Mouse (Mus musculus): ENCODE results near the gene Nedd9. TPM values are rescaled to one million over a fixed set of nuclear protein-coding genes. Genes with fewer than 3 reads are reported as not detected.

Nedd9 gene
- total and polyA plus RNA-seq, 3 experiments = 0.49 to 1.4 TPM; not detected in 1

DNA sequence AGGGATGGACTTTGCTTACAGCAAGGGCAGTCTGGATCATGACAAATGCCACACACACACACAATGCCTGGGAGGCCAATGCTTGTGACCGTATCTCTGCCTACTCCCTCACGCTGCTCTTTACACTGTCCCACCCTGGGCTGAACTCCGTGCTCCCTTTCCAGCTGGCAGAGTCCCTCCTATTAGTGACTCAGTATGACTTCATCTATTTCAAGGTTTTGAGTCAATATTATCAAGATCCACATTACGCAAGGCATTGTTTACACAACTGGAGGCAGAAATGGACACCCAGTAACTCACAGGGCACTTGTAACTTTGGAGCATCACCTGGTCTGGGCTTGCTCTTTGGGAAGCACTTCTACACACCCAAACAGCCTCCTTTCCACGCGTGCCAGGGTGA is 83.3 kb downstream of the Nedd9 start:
- Histone ChIP-seq H3K4me1 (ENCODE audit: insufficient read depth, low read depth, low read length) (no peaks in the 10 kb centered on the region), H3K4me3 (ENCODE audit: low read depth, low read length) (no peak overlapping the region), H3K9me3 (replicated peaks) (no peaks in the 10 kb centered on the region), H3K27me3 (ENCODE audit: insufficient read depth, low read length) (no peaks in the 10 kb centered on the region), H3K36me3 (replicated peaks) (no peaks in the 10 kb centered on the region)
- DNase-seq (ENCODE audit: low spot score) = no peak
- no peak for TF ChIP-seq GATA1 (IDR thresholded peaks at IDR 0.05; ENCODE audit: borderline replicate concordance, low read length)
- no peak for TF ChIP-seq GATA2 (IDR thresholded peaks at IDR 0.05; ENCODE audit: borderline replicate concordance, low read depth, low read length)
- no peak for TF ChIP-seq TAL1 (conservative IDR thresholded peaks at IDR 0.05; ENCODE audit: low read depth, low read length)
- no peak for TF ChIP-seq CTCF (IDR thresholded peaks at IDR 0.05; ENCODE audit: low read depth, low read length)
- TF ChIP-seq POLR2AphosphoS5 (IDR thresholded peaks at IDR 0.05; ENCODE audit: insufficient replicate concordance, low read depth, low read length) = no peak
- no peak for ATAC-seq (ENCODE audit: extremely low read depth, insufficient number of reproducible peaks, low FRiP score, poor library complexity, severe bottlenecking)

DNA sequence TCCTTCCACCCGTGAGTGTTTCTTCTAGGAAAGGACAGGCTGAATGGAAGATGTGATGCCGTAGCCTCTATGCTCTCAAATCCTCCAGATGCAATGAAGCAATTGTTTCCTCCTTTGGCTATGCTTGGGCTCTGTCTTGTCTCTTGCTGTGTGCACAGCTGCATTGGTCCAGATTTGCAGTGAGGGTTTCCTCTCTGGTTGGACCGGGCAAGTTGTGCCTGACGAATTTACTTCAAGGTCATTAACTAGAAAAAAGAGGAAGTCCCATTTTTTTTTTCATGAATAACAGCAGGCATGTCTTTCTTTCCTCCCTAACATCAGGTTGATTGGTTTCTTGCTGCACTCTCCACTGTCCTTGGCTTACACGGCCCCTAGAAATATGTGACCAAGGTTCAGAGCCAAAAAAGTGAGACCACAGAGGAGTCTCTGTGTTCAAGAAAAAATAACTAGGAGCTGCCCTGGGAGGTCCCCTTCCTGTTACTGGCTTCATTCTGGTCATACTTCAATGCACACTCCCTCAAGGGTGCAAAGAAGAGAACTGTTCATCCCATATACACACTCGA is 84.6 kb downstream of the Nedd9 start:
- H3K36me3 ChIP-seq (replicated peaks) = no peaks in the 10 kb centered on the region
- H3K4me3 ChIP-seq (ENCODE audit: low read depth, low read length) = no peak overlapping the region
- no peaks in the 10 kb centered on the region for H3K4me1 ChIP-seq (ENCODE audit: insufficient read depth, low read depth, low read length)
- DNase-seq (ENCODE audit: low spot score) (no peak), ATAC-seq (ENCODE audit: extremely low read depth, insufficient number of reproducible peaks, low FRiP score, poor library complexity, severe bottlenecking) (no peak)
- H3K27me3 ChIP-seq (ENCODE audit: insufficient read depth, low read length) = no peaks in the 10 kb centered on the region
- no peaks in the 10 kb centered on the region for H3K9me3 ChIP-seq (replicated peaks)
- TF ChIP-seq GATA1 (IDR thresholded peaks at IDR 0.05; ENCODE audit: borderline replicate concordance, low read length) (no peak), POLR2AphosphoS5 (IDR thresholded peaks at IDR 0.05; ENCODE audit: insufficient replicate concordance, low read depth, low read length) (no peak), CTCF (IDR thresholded peaks at IDR 0.05; ENCODE audit: low read depth, low read length) (no peak), TAL1 (conservative IDR thresholded peaks at IDR 0.05; ENCODE audit: low read depth, low read length) (no peak), GATA2 (IDR thresholded peaks at IDR 0.05; ENCODE audit: borderline replicate concordance, low read depth, low read length) (no peak)

- Histone ChIP-seq H3K4me1 (ENCODE audit: insufficient read depth, low read depth, low read length) (no peaks in the 10 kb centered on the region), H3K4me3 (ENCODE audit: low read depth, low read length) (no peak overlapping the region), H3K27me3 (ENCODE audit: insufficient read depth, low read length) (no peaks in the 10 kb centered on the region), H3K36me3 (replicated peaks) (no peaks in the 10 kb centered on the region), H3K9me3 (replicated peaks) (no peaks in the 10 kb centered on the region)
- no peak for ATAC-seq (ENCODE audit: extremely low read depth, insufficient number of reproducible peaks, low FRiP score, poor library complexity, severe bottlenecking)
- TF ChIP-seq GATA2 (IDR thresholded peaks at IDR 0.05; ENCODE audit: borderline replicate concordance, low read depth, low read length) (no peak), GATA1 (IDR thresholded peaks at IDR 0.05; ENCODE audit: borderline replicate concordance, low read length) (no peak), TAL1 (conservative IDR thresholded peaks at IDR 0.05; ENCODE audit: low read depth, low read length) (no peak)
- DNase-seq (ENCODE audit: low spot score) = no peak
These were observed 85.4 kb downstream of the Nedd9 start for GRCm38 (mm10) chr13:41401775-41402174.

DNA sequence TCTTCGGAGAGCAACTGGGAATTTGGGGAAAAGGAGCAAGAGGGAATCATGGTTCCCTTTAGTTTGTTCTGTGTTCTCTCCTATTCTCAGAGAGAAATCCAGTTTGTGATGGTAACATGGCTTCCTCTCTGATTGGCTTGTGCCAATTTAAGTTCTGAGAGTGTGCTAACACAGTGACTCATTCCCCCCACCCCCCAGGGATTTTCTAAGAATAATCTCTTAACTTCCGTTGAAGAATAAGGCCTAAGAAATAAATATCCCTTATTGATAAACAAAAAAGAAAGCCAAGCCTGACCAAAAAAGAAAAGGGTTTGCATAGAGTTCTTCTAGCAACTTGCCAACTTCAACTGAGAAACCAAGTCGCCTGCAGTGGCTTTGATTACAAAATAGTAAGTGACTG is 86.9 kb downstream of the Nedd9 start:
- no peak for TF ChIP-seq GATA2 (IDR thresholded peaks at IDR 0.05; ENCODE audit: borderline replicate concordance, low read depth, low read length)
- TF ChIP-seq CTCF (IDR thresholded peaks at IDR 0.05; ENCODE audit: low read depth, low read length) = no peak
- no peak for TF ChIP-seq GATA1 (IDR thresholded peaks at IDR 0.05; ENCODE audit: borderline replicate concordance, low read length)
- TF ChIP-seq POLR2AphosphoS5 (IDR thresholded peaks at IDR 0.05; ENCODE audit: insufficient replicate concordance, low read depth, low read length) = no peak
- H3K9me3 ChIP-seq (replicated peaks) = no peaks in the 10 kb centered on the region
- no peaks in the 10 kb centered on the region for H3K4me1 ChIP-seq (ENCODE audit: insufficient read depth, low read depth, low read length)
- ATAC-seq (ENCODE audit: extremely low read depth, insufficient number of reproducible peaks, low FRiP score, poor library complexity, severe bottlenecking) (no peak), DNase-seq (ENCODE audit: low spot score) (no peak)
- H3K4me3 ChIP-seq (ENCODE audit: low read depth, low read length) = no peak overlapping the region
- H3K27me3 ChIP-seq (ENCODE audit: insufficient read depth, low read length) = no peaks in the 10 kb centered on the region
- H3K36me3 ChIP-seq (replicated peaks) = no peaks in the 10 kb centered on the region

DNA sequence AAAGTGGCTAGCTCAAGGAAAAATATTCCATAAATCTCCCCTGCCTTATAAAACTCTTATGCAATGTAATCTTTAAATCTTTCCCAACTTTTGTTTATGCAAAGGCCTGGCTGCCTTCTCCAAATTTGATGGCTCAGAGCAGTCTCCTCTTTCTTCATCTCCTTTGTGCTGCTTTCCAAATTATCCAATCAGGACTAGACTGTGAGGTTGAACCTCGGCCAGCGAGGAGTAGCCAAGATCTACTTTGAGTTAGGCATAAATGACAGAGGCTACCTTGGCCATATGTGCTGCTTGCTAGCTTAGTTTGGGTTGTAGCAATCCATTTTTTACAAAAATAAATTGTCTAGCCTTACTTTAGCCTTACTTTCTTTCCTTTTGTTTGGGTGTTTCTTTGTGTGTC is 95.0 kb downstream of the Nedd9 start:
- ATAC-seq (ENCODE audit: extremely low read depth, insufficient number of reproducible peaks, low FRiP score, poor library complexity, severe bottlenecking) (no peak), DNase-seq (ENCODE audit: low spot score) (no peak)
- Histone ChIP-seq H3K27me3 (ENCODE audit: insufficient read depth, low read length) (no peaks in the 10 kb centered on the region; the same call in 1 of the 2 replicates), H3K36me3 (replicated peaks) (no peaks in the 10 kb centered on the region), H3K9me3 (replicated peaks) (no peaks in the 10 kb centered on the region), H3K4me1 (ENCODE audit: insufficient read depth, low read depth, low read length) (no peaks in the 10 kb centered on the region), H3K4me3 (ENCODE audit: low read depth, low read length) (no peak overlapping the region)
- TF ChIP-seq POLR2AphosphoS5 (IDR thresholded peaks at IDR 0.05; ENCODE audit: insufficient replicate concordance, low read depth, low read length) (no peak), CTCF (IDR thresholded peaks at IDR 0.05; ENCODE audit: low read depth, low read length) (no peak), GATA1 (IDR thresholded peaks at IDR 0.05; ENCODE audit: borderline replicate concordance, low read length) (no peak), GATA2 (IDR thresholded peaks at IDR 0.05; ENCODE audit: borderline replicate concordance, low read depth, low read length) (no peak), TAL1 (conservative IDR thresholded peaks at IDR 0.05; ENCODE audit: low read depth, low read length) (no peak)

DNA sequence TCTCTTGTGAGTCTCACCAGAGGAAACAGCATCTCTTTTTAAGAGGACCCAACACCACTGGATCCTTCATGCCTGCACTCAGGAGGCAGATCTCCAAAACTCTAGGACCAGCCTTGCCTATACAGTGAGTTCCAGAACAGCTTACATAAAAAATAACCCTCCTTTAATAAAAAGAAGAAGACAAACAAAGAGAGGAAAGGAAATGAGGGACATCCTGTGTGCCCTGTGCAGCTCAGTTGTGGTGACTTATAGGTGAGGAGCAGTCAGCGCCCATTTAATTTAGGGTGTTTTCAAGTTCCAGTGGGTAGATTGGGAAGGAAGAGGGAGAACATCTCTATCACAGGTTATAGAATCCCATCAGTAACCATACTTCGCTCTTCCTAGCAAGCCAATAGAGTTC is 96.5 kb downstream of the Nedd9 start:
- Histone ChIP-seq H3K36me3 (replicated peaks) (no peaks in the 10 kb centered on the region), H3K9me3 (replicated peaks) (no peaks in the 10 kb centered on the region), H3K4me1 (ENCODE audit: insufficient read depth, low read depth, low read length) (no peaks in the 10 kb centered on the region), H3K4me3 (ENCODE audit: low read depth, low read length) (no peak overlapping the region), H3K27me3 (ENCODE audit: insufficient read depth, low read length) (no peaks in the 10 kb centered on the region; the same call in 1 of the 2 replicates)
- no peak for ATAC-seq (ENCODE audit: extremely low read depth, insufficient number of reproducible peaks, low FRiP score, poor library complexity, severe bottlenecking)
- DNase-seq (ENCODE audit: low spot score) = no peak
- TF ChIP-seq POLR2AphosphoS5 (IDR thresholded peaks at IDR 0.05; ENCODE audit: insufficient replicate concordance, low read depth, low read length) (no peak), CTCF (IDR thresholded peaks at IDR 0.05; ENCODE audit: low read depth, low read length) (no peak), GATA2 (IDR thresholded peaks at IDR 0.05; ENCODE audit: borderline replicate concordance, low read depth, low read length) (no peak), GATA1 (IDR thresholded peaks at IDR 0.05; ENCODE audit: borderline replicate concordance, low read length) (no peak), TAL1 (conservative IDR thresholded peaks at IDR 0.05; ENCODE audit: low read depth, low read length) (no peak)
